Mouse (Mus musculus) macrophage (primary cell): ENCODE results near the gene Lhx2. TPM values are rescaled to one million over a fixed set of nuclear protein-coding genes. Genes with fewer than 3 reads are reported as not detected.

Experiments
- H3K27ac ChIP-seq: fragments of 350-480 bp; formaldehyde crosslinking; 2 replicates; pipeline ENCODE4 v1.9.0; 2021
- H3K36me3 ChIP-seq: fragments of 350-480 bp; formaldehyde crosslinking; 2 replicates; pipeline ENCODE4 v1.9.0; 2021; ENCODE audit errors: inconsistent target
- H3K4me3 ChIP-seq: fragments of 350-480 bp; formaldehyde crosslinking; 2 replicates; pipeline ENCODE4 v1.9.0; 2021; ENCODE audit errors: inconsistent target
- H3K79me2 ChIP-seq: fragments of 350-480 bp; formaldehyde crosslinking; 2 replicates; pipeline ENCODE4 v1.9.0; 2021; ENCODE audit errors: inconsistent target
- WGBS: methylation state at CpG from one replicate; pipeline ENCODE4 v1.1.7; 2026; ENCODE audit warnings: inconsistent platforms; ENCODE audit not compliant: missing documents; 5-methylcytosine and 5-hydroxymethylcytosine counted together
- polyA plus RNA-seq: library from polyadenylated mRNA; stranded (reverse); fragments of 250-400 nt; gene quantifications from 3 replicates; pipeline ENCODE4 v1.2.4, GENCODE M21; 2018; ENCODE audit warnings: inconsistent platforms

The Lhx2 gene
- polyA plus RNA-seq, 1 experiment from 2014 or later: 0.04 TPM

- 75% methylated on average over 6 of the region's 6 CpGs for WGBS
- H3K27ac ChIP-seq: no peak overlapping the region
- H3K36me3 ChIP-seq: no peaks in the 10 kb centered on the region
- H3K79me2 ChIP-seq: no peaks in the 10 kb centered on the region
- H3K4me3 ChIP-seq: no peak overlapping the region
These were observed 58.8 kb downstream of the Lhx2 start for GRCm38 (mm10) chr2:38397882-38398281.

DNA sequence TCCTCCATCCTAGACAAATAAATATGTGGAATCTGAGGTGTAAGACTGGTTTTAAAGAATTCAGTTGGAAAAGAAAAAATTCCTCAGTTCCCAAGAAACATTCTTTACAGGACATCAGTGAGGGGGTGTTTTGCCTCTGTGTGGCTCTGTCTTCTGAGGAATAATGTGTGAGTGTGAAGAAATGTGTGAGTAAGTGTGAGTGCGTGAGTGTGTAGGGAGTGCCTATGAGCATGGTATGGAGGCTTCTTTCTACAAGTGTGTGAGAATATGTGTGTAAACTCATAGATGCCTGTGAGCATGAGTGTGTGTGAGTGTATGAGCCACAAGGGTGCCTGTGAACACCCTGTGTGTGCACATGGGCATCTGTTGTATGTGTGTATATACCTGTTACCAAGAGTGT lies 63.5 kb downstream of the Lhx2 start:
- no peaks in the 10 kb centered on the region for H3K36me3 ChIP-seq
- no peaks in the 10 kb centered on the region for H3K79me2 ChIP-seq
- H3K27ac ChIP-seq: no peak overlapping the region
- H3K4me3 ChIP-seq: no peak overlapping the region
- 100% methylated on average over 1 of the region's 1 CpGs for WGBS

- WGBS: 88% methylated on average over 12 of the region's 12 CpGs
- Histone ChIP-seq H3K4me3 (no peak overlapping the region), H3K79me2 (no peaks in the 10 kb centered on the region), H3K36me3 (no peaks in the 10 kb centered on the region), H3K27ac (no peak overlapping the region)
These were observed 64.2 kb downstream of the Lhx2 start for GRCm38 (mm10) chr2:38403231-38403630.

GRCm38 (mm10) chr2:38404007-38404596 lies 65.0 kb downstream of the Lhx2 start:
- no peaks in the 10 kb centered on the region for H3K36me3 ChIP-seq
- WGBS: 90% methylated on average over 10 of the region's 10 CpGs
- H3K27ac ChIP-seq: no peak overlapping the region
- H3K4me3 ChIP-seq: no peak overlapping the region
- no peaks in the 10 kb centered on the region for H3K79me2 ChIP-seq

- WGBS: 74% methylated on average over 3 of the region's 4 CpGs
- no peaks in the 10 kb centered on the region for H3K36me3 ChIP-seq
- H3K79me2 ChIP-seq: no peaks in the 10 kb centered on the region
- no peak overlapping the region for H3K4me3 ChIP-seq
- H3K27ac ChIP-seq: no peak overlapping the region
These were observed 66.3 kb downstream of the Lhx2 start for GRCm38 (mm10) chr2:38405356-38405755.

DNA sequence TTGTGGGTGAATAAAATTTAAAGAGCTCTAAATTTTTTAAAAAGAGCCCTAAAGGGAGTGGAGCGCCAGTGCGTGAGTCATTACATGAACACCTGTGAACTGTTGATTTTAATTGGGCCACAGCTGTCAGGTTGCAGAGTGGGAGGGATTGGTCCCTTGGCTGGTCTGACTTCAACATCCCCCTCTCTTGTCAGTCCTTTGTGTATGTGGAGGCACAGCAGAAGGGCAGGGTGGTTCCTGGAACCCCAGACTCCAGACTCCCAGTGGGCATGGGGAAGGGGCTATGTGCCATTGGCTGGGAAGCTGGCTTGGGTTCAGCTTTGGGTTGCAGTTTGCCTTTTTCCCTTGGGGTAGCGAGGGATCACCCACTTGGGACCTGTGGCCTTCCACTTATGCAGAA lies 70.2 kb downstream of the Lhx2 start:
- Histone ChIP-seq H3K79me2 (no peaks in the 10 kb centered on the region), H3K36me3 (no peaks in the 10 kb centered on the region), H3K27ac (no peak overlapping the region), H3K4me3 (no peak overlapping the region)
- 89% methylated on average over 3 of the region's 3 CpGs for WGBS

DNA sequence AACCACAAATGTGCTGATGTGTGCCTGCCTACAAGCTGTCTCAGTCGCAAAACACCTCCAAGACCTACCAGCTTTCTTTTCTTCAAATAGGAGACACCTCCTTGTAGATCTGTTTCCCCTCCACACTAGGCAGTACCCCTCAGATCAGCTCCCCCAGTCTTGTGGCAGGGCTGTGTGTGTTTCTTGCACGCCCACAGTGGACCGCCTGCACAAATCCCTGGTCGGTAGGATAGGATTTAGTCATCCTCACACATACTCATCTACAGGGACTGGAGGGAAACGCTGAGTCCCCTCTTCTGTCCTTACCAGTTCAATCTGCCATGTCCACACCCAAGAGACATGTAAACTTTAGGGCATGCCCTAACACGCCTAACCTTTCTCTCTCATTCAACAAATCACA lies 71.1 kb downstream of the Lhx2 start:
- no peaks in the 10 kb centered on the region for H3K36me3 ChIP-seq
- 75% methylated on average over 6 of the region's 6 CpGs for WGBS
- no peaks in the 10 kb centered on the region for H3K79me2 ChIP-seq
- no peak overlapping the region for H3K4me3 ChIP-seq
- H3K27ac ChIP-seq: no peak overlapping the region

DNA sequence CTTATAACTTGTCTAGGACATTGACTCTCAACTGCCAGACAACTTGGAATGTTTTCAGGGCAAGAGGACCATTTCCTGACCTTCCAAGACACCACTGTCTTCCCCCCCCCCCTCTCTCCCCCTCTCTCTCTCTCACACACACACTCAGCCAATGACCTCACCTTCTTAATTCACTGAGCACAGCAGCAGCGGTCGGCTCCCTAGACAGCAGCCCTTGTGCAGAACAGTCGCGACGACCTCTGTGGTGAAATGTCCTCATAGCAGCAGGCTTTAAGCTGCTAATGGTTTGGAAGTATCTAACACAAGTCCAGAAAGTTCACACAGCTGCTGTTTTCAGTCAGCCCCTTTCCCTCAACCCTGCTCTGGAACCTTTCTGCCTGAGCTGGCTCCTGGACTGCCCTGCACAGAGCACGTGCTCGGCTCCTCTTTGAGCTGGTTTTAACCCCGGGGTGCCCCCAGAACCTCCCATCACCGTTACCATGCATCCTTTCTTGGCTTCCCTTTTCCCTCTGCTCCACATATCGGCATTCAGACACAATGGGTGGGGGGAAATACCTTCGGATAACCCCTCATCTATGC lies 73.6 kb downstream of the Lhx2 start:
- WGBS: 49% methylated on average over 11 of the region's 11 CpGs
- no peak overlapping the region for H3K4me3 ChIP-seq
- no peaks in the 10 kb centered on the region for H3K79me2 ChIP-seq
- H3K36me3 ChIP-seq: no peaks in the 10 kb centered on the region
- no peak overlapping the region for H3K27ac ChIP-seq

DNA sequence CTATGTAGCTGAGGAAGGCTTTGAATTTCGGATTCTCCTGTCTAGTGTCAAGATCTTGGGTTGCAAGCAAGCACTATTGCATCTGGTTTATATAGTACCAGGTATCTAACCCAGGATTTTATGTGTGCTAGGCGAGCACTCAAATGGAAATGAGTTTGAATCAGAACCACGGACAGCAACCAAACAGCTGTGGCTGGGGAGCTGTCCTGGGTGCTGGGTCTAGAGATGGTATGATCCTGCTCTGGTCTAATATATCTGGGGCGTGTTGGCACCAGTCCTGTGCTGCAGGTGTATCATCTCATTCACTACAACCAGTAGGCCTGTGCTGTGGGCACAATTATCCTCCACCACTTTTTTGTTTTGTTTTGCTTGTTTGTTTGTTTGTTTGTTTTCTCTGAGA lies 78.9 kb downstream of the Lhx2 start:
- Histone ChIP-seq H3K79me2 (no peaks in the 10 kb centered on the region), H3K36me3 (no peaks in the 10 kb centered on the region), H3K27ac (no peak overlapping the region), H3K4me3 (no peak overlapping the region)
- 24% methylated on average over 4 of the region's 4 CpGs for WGBS

Other genes starting within 250 kb of the Lhx2 start
- gene Dennd1a, start 51.9 kb upstream of the Lhx2 start, polyA plus RNA-seq: 48.7 to 84.5 TPM (median 57.9 TPM) in 3 replicates
- gene Nek6, start 172.4 kb downstream of the Lhx2 start, polyA plus RNA-seq: 25.6 to 82.5 TPM (median 33.5 TPM) in 3 replicates